Mouse (Mus musculus): Measurements from ENCODE around the gene Dlgap3.

DNA sequence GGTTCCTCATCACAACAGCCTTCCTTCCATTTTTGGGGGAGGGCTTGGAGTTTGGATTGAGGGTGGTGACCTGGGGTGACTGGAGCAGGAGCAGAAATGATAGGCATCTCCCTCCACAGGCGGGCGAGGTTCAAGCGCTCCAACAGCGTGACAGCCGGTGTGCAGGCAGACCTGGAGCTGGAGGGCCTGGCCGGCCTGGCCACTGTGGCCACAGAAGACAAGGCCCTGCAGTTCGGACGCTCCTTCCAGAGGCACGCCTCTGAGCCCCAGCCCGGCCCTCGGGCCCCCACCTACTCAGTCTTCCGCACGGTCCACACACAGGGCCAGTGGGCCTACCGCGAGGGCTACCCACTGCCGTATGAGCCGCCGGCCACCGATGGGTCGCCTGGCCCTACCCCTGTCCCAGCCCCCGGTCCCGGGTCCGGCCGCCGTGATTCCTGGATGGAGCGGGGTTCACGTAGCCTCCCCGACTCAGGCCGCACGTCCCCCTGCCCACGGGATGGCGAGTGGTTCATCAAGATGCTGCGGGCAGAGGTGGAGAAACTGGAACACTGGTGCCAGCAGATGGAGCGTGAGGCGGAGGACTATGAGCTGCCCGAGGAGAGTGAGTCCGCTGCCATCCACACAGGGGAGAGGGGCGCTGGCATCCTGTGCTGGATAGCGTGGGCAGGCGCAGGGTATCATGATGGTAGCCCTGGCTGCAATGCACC is 64.6 kb downstream of the Dlgap3 start:
- TF ChIP-seq POLR2A (IDR thresholded peaks at IDR 0.05; ENCODE audit: borderline replicate concordance, extremely low read depth, insufficient read depth, insufficient read length, poor library complexity, severe bottlenecking) (no peak), CTCF (IDR thresholded peaks at IDR 0.05; ENCODE audit: borderline replicate concordance, extremely low read depth, insufficient read depth, insufficient read length) (no peak)

Measured in brain, embryonic 14.5 days (tissue).